Mouse (Mus musculus) erythroblast, embryonic 14.5 days (primary cell): ENCODE results near the gene Ccnj.
A peak's percentile ranks its signal among the peaks of the same experiment; 100 is the strongest.

Experiments used
- GATA1 ChIP-seq: IDR thresholded peaks from 2 replicates; pipeline ENCODE4 v1.6.1; 2012; ENCODE audit warnings: low read length, inconsistent platforms, mixed read lengths
- TAL1 ChIP-seq: IDR thresholded peaks from 3 replicates; pipeline ENCODE4 v1.6.1; 2012; ENCODE audit warnings: low read length, inconsistent platforms, mixed read lengths

GRCm38 (mm10) chr19:40813385-40813784 is 17.7 kb upstream of the Ccnj start:
- TF ChIP-seq GATA1: peak; percentile 87
- TF ChIP-seq TAL1: peak; percentile 97
